Mouse (Mus musculus) hindbrain, postnatal 0 days (tissue): ENCODE measurements at regions not wholly inside any gene's neighbourhood (a gene's known extent, or its start where the extent isn't known, plus 50 kb on each side); places are given as distances from the start of the nearest gene placed in this dataset.

Experiments used
- ATAC-seq: fragments of 200-750 bp; cut with Nextera tagmentation; 2 replicates; pipeline ENCODE4 v1.8.0; 2017; ENCODE audit warnings: mild to moderate bottlenecking, moderate TSS enrichment, moderate library complexity
- DNase-seq: peaks from one replicate; pipeline ENCODE4 v3.0.0-alpha.2; 2015; ENCODE audit warnings: low spot score
- H3K27ac ChIP-seq: fragments of 300-500 bp; sonication (generic); 2 replicates; pipeline ENCODE4 v1.5.1; 2014; ENCODE audit warnings: mild to moderate bottlenecking
- H3K27me3 ChIP-seq: fragments of 300-500 bp; sonication (generic); 2 replicates; pipeline ENCODE4 v1.6.1; 2014; ENCODE audit warnings: low read length, mixed read lengths; ENCODE audit not compliant: insufficient read depth
- H3K36me3 ChIP-seq: fragments of 300-500 bp; sonication (generic); 2 replicates; pipeline ENCODE4 v1.6.1; 2014; ENCODE audit warnings: low read length, mixed read lengths; ENCODE audit not compliant: insufficient read depth
- H3K4me1 ChIP-seq: fragments of 300-500 bp; sonication (generic); 2 replicates; pipeline ENCODE4 v1.6.1; 2014; ENCODE audit warnings: antibody characterized with exemption, low read length, mixed read lengths; ENCODE audit not compliant: insufficient read depth
- H3K4me2 ChIP-seq: fragments of 300-500 bp; sonication (generic); 2 replicates; pipeline ENCODE4 v1.6.1; 2014; ENCODE audit warnings: low read depth, mild to moderate bottlenecking, low read length, moderate library complexity, mixed read lengths
- H3K4me3 ChIP-seq: fragments of 300-500 bp; sonication (generic); 2 replicates; pipeline ENCODE4 v1.5.1; 2014; ENCODE audit warnings: low read length
- H3K9ac ChIP-seq: fragments of 300-500 bp; sonication (generic); replicated peaks from 2 replicates; pipeline ENCODE4 v1.6.1; 2014; ENCODE audit warnings: mild to moderate bottlenecking, low read length, moderate library complexity, mixed read lengths
- H3K9me3 ChIP-seq: fragments of 300-500 bp; sonication (generic); 2 replicates; pipeline ENCODE4 v1.6.1; 2016; ENCODE audit warnings: low read length, mixed read lengths
- CTCF ChIP-seq: IDR thresholded peaks from 2 replicates; pipeline ENCODE4 v1.5.1; 2016; ENCODE audit warnings: antibody characterized with exemption, control low read depth, low read depth
- WGBS: fragments of 180-500 bp; shearing (Covaris S2); extraction: QIAGEN DNeasy Blood & Tissue Kit; methylation state at CpG from one replicate; pipeline ENCODE4 v1.1.7; 2014; 5-methylcytosine and 5-hydroxymethylcytosine counted together

DNA sequence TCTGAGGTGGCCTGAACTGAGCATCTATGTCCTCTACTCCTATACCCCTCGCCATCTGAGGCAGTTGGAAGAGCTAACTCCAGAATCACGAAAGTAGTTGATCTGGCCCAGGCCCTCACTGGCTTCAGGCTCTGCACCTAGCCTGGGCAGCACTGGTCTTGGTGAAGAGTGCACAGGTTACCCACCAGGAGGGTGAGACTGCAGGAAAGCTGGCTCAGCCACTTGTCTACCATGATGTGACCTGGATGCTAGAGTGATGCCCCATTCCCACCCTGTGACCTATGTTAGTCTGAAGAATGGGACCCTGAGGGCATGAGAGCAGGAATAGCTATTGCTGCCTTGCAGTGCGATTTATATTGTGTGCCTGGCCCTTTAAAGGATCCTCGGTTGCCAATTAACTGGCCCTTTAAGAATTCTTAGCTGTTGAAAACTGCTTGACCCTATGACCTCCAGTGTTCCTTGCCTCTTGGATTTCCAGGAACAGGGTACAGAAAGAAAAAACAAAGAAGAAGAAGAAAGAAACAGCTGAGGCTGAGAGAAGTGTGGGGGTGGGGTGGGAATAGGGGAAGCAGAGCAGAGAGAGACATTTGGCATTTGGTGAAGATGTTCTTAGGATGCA lies 67.2 kb upstream of the Adgrl3 start:
- no peak overlapping the region for H3K4me3 ChIP-seq
- ATAC-seq (no peak), DNase-seq (peak; percentile 5)
- 44% methylated on average over 4 of the region's 4 CpGs for WGBS
- no peaks in the 10 kb centered on the region for H3K4me1 ChIP-seq
- no peaks in the 10 kb centered on the region for H3K36me3 ChIP-seq
- no peak overlapping the region for H3K9ac ChIP-seq
- no peak for TF ChIP-seq CTCF
- H3K27me3 ChIP-seq, result no peaks in the 10 kb centered on the region
- no peak overlapping the region for H3K4me2 ChIP-seq
- no peaks in the 10 kb centered on the region for H3K9me3 ChIP-seq
- H3K27ac ChIP-seq, result no peak overlapping the region
